Mouse (Mus musculus): ENCODE results near the gene Cbx1.

GRCm38 (mm10) chr11:96786731-96787450 is 2.0 kb upstream of the Cbx1 start:
- TF ChIP-seq CTCF (IDR thresholded peaks at IDR 0.05; ENCODE audit: borderline replicate concordance, extremely low read depth, insufficient read depth, insufficient read length) (no peak), POLR2A (IDR thresholded peaks at IDR 0.05; ENCODE audit: borderline replicate concordance, extremely low read depth, insufficient read depth, insufficient read length, poor library complexity, severe bottlenecking) (no peak)
